Mouse (Mus musculus): ENCODE data around the gene Dtd1. TPM values are rescaled to one million over a fixed set of nuclear protein-coding genes. Genes with fewer than 3 reads are reported as not detected.

Dtd1 gene
- total RNA-seq, 2 experiments from 2014 or later: 54.1 to 58.4 TPM

GRCm38 (mm10) chr2:144698046-144698445 is 98.3 kb downstream of the Dtd1 start:
- DNase-seq (ENCODE audit: low spot score in 2 of 2): no peak
- intact Hi-C loops (cut with DNase I): no loop called here

GRCm38 (mm10) chr2:144700608-144701007 is 100.9 kb downstream of the Dtd1 start:
- intact Hi-C loops (cut with DNase I): no loop called here
- DNase-seq (ENCODE audit: low spot score in 2 of 2): no peak

DNA sequence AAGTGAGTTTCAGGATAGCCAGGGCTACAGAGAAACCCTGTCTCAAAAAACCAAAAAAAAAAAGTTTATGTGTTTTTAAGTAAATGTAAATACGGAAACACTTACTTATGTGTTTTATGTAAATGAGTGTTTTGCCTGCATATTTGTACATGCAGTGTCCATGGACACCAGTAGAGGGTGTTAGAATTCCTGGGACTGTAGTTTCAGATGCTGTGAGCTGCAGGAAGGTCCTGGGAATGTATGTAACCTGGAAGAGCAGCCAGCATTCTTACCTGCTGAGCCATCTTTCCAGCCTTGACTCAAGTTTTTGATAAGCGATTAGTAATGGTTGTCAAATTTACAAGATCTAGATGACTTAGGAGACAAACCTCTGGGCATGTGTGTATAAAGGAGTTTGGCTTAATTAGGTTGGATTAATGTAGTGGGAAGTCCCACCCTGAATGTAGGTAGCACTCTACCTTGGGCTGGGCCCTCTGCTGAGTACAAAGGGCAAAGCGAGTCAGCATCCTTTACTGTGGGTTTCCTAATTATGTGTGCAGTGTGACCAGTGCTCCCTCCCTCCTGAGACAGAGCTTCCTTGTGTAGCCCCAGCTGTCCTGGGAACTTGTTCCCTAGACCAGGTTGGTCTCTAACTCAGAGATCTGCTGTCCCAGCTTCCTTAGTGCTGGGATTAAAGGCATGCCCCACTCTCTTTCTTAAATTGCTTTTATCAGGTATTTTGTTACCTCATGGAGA is 101.9 kb downstream of the Dtd1 start:
- DNase-seq (ENCODE audit: low spot score in 2 of 2): no peak
- intact Hi-C loops (cut with DNase I): no loop called here

GRCm38 (mm10) chr2:144709285-144709684 is 109.6 kb downstream of the Dtd1 start:
- intact Hi-C loops (cut with DNase I): no loop called here
- DNase-seq (ENCODE audit: low spot score in 2 of 2): no peak

DNA sequence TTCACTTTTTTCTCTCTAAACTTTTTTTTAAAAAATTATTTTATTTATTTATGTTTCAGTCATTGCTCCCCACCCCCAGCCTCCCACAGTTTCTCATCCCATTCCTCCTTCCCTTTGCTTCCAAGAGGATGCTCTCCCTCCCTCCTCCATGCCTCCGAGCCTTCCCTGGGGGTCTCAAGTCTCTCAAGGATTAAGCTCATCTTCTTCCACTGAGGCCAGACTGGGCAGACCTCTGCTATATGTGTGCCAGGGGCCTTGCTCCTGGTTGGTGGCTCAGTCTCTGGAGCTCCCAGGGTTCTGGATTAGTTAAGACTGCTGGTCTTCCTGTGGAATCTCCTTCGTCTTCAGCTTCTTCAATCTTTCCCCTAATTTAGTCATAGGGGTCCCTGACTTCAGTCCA is 110.0 kb downstream of the Dtd1 start:
- no peak for DNase-seq (ENCODE audit: low spot score in 2 of 2)
- intact Hi-C loops (cut with DNase I): no loop called here

DNA sequence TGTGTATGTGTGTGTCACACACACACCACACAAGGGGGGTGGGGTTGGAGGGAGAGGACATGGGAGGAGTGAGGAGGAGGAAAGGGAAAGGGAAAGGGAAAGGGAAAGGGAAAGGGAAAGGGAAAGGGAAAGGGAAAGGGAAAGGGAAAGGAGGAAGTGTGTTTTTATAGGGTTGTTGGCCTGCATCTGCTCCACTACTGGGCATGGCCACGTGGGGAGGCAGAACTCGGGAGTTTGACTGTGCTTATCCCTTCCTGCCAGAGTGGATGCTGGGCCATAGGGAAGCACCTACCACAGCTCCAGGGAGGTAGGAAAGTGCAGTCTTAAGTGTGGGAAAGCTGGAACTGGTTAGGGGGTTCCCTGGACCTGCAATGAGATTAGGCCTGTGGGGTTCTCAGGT is 114.9 kb downstream of the Dtd1 start:
- DNase-seq (ENCODE audit: low spot score in 2 of 2): no peak
- intact Hi-C loops (cut with DNase I): no loop called here

DNA sequence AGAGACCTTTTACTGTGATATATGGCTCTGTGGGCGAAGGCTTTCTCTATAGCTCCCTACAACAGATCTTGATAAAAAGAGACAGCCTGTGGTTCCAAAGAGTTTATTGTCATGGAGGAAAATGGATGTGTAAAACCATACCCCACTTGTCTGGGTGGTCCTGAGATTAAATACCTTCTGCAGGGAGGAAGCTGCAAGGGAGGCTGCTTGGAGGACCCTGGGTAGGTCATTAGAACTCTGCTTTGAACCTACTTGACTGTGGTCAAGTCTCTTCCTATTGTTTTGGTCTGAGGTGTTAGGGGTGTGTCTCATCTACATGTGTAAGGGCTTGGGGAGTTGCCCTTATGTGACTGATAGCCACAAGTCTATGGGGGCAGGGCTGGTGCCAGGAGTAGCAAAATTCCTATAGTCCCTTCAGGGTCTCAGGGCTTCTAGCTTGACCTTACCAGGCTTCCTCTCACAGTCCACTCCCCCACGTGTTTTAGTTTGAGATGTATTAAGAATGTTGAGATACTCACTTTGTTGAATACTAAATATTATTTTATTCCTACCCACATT is 115.6 kb downstream of the Dtd1 start:
- intact Hi-C loops (cut with DNase I): no loop called here
- no peak for DNase-seq (ENCODE audit: low spot score in 2 of 2)

- no peak for DNase-seq (ENCODE audit: low spot score in 2 of 2)
- intact Hi-C loops (cut with DNase I): no loop called here
Observed at GRCm38 (mm10) chr2:144716248-144716647, 116.6 kb downstream of the Dtd1 start.

DNA sequence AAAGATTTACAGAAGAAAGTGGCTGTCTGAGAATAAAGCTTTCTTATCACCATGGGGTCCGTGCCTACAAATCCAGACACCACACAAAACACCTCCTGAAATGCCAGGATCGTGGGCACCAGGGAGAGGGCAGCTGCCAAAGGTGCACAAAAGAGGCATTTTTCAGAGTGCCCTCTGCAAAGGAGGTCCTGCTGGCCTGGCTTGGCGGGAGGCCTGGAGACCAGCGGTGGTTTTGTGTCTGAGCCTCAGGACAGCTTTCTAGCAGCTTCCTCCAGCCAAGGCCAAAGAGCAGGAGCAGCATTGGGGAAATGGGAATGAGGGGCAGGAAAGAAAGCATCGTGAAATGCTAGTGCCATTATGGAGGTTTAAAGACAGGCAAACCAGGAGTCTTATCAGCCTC is 118.6 kb downstream of the Dtd1 start:
- intact Hi-C loops (cut with DNase I): no loop called here
- DNase-seq (ENCODE audit: low spot score in 2 of 2): no peak

- no peak for DNase-seq (ENCODE audit: low spot score in 2 of 2)
- intact Hi-C loops (cut with DNase I): no loop called here
Observed at GRCm38 (mm10) chr2:144719294-144719693, 119.6 kb downstream of the Dtd1 start.

DNA sequence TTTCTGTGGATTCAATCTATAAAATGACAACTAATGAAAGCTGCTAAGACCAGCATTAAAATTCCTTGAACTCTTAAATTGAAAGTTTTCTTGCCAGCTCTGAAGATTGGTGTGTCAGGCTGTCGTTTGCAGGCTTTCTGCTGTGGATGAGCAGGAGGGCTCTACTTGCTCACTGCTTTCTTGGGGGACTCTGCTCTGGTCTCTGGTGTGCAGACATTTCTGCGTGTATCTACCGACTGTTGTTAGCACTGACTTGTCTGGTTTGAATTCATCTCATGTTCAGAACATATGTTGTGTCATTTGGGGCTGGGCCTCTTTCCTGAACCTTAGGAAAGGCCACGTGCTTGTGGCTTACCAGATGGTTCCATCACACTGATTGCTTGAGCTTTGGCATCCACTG is 120.0 kb downstream of the Dtd1 start:
- DNase-seq (ENCODE audit: low spot score in 2 of 2): no peak
- intact Hi-C loops (cut with DNase I): no loop called here

DNA sequence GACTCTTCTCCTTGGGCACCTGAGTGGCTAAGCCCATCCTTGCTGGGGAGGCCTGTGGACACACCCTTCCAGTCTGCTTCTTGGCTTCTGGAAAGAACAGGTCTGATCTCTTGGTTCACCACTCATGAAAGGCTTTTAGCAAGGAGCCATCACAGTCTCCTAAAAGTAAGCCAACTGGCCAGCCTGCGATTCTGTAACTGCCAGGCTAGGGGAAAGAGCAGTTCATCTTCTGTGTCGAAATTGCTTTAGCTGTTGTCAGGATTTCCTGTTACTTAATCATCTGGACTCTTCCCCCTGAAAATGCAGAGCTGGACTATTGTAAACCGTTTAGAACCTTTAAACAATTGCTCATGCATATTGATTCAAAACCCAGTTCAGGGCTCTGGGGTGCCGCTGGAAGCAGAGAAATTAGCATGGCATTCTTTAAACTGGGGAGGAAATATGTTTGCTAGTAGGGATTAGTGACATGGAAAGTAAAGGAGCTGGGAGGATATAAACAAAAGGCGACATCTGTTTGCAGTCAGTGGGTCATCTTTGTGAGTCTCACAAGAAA is 120.8 kb downstream of the Dtd1 start:
- no peak for DNase-seq (ENCODE audit: low spot score in 2 of 2)
- intact Hi-C loops (cut with DNase I): no loop called here

- DNase-seq (ENCODE audit: low spot score in 2 of 2): peak in 1 of 2 experiments; percentile 26
- intact Hi-C loops (cut with DNase I): no loop called here
Observed at GRCm38 (mm10) chr2:144724679-144725078, 125.0 kb downstream of the Dtd1 start.

DNA sequence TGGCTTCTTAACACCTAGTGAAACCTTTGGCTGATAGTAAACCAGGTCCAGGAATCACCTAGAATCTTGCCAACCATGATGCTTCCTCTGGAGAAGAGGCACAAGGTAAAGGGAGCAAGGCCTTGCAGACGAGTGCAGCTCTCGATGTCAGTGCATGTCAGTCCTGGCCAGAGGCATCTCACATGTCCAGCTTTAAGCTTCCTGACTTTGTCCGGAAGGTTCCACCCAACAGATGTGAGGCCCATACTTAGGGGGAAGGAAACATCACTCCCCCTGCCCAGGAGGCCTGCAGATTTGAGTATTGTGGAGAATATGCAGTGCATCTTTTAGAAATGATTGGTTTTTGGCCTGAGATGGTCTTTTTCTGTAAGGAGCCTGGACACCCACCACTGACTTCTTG is 127.4 kb downstream of the Dtd1 start:
- intact Hi-C loops (cut with DNase I): no loop called here
- DNase-seq (ENCODE audit: low spot score in 2 of 2): no peak

GRCm38 (mm10) chr2:144729776-144730175 is 130.1 kb downstream of the Dtd1 start:
- intact Hi-C loops (cut with DNase I): no loop called here
- DNase-seq (ENCODE audit: low spot score in 2 of 2): no peak

- no peak for DNase-seq (ENCODE audit: low spot score in 2 of 2)
- intact Hi-C loops (cut with DNase I): no loop called here
Observed at GRCm38 (mm10) chr2:144738161-144738560, 138.5 kb downstream of the Dtd1 start.

DNA sequence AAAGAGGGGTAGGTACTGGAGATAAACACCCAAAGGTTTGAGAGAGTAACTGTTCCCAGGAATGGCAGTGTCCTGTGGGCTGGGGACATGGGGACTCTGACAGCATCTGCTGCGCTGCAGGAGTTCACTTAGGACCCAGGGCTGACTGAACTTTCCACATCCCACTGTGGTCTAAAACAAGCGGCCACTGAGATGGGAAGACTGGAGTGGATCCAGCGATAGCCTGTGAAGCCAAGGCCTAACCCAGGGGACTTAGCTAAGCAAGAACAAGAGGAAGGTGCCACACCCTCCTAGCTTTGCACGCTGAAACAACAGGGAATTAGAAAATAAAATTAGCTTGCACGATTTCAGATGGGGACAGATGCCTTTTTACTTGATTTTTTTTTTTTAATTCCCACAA is 138.9 kb downstream of the Dtd1 start:
- DNase-seq (ENCODE audit: low spot score in 2 of 2): no peak
- intact Hi-C loops (cut with DNase I): no loop called here

DNA sequence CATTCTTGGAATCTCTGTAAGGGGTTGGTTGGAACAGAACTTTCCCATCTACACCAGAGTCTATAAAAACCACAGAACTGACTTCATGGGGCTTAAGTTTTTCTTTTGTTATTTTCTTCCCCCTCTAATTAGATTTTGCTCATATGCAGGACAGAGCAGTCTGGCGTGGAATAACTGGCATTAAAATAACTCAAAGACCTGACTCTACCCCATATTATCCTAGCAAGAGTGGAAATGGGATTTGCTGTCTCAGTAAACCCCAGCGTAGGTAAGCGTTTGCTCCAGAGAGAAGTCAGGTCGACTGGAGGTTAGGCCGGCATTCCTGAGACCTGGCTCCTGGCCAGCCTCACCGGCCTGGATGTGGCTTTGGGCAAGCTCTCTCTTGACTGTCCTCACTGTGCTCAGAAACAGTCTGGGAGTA is 140.9 kb downstream of the Dtd1 start:
- DNase-seq (ENCODE audit: low spot score in 2 of 2): no peak
- intact Hi-C loops (cut with DNase I): no loop called here

GRCm38 (mm10) chr2:144741973-144742372 is 142.3 kb downstream of the Dtd1 start:
- intact Hi-C loops (cut with DNase I): no loop called here
- no peak for DNase-seq (ENCODE audit: low spot score in 2 of 2)

DNA sequence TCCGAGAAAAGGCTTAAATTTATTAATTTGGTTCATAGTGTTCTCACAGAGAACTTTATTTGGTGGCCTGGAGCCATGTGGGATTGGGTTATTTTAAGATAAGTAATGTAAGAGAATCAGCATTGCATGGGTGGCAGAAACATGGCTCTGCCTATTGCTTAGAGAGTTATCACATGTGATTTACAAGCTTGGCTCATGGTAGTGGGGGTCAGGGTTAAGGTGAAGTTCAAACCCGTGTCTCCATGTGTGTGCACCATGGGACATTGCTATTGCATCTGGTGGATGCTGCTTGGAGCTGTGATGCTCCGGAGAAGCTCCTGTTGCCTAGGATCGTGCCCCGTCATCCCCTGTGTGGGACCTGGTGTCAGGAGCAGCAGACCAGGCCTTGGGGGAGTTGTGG is 143.6 kb downstream of the Dtd1 start:
- DNase-seq (ENCODE audit: low spot score in 2 of 2): no peak
- intact Hi-C loops (cut with DNase I): no loop called here

DNA sequence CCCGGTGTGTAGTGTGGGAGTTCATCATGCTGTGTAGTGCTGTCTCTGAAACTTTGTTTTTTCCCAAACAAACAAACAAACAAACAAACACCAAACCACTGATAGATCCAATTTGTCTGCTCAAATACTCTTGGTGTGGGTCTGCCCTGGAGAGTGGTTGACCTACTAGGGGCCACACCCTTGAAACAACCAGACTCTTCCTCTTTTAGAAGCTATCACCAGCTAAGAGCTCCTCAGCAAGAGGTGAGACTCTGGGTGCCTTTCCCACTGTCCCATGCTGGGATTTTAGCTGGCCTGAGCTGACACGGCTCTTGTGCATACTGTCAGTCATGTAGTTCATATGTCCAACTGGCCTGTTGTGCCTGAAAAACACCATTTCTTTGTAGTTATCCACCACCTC is 145.6 kb downstream of the Dtd1 start:
- intact Hi-C loops (cut with DNase I): no loop called here
- no peak for DNase-seq (ENCODE audit: low spot score in 2 of 2)

Measured in left cerebral cortex, postnatal 14 days (tissue).